Mouse (Mus musculus) testis, postnatal 10 days (tissue): ENCODE measurements at regions not wholly inside any gene's neighbourhood (a gene's known extent, or its start where the extent isn't known, plus 50 kb on each side); places are given as distances from the start of the nearest gene placed in this dataset.

Experiments
- DNase-seq: peaks from one replicate; pipeline ENCODE4 v3.0.0; 2021; ENCODE audit warnings: low spot score

DNA sequence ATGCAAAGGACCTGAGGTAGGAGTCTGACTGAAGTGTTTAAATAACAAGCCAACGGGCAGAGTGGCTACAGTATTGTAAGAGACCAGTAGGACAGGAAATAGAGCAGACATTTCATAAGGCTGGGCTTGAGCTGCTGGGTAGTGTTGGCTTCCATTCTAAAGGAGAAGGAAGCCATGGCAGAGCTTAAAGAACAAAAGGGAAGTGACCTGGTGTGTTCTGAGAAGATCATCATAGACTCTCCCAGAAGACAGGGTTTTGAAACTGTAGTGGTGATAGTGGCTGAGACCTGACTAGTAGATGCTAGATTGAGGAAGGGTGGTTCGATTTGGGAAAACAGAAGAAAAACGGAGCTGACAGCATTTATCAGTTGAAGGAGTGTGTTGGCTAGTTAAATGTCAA, 514.1 kb upstream of the Zfp462 start:
- no peak for DNase-seq

DNA sequence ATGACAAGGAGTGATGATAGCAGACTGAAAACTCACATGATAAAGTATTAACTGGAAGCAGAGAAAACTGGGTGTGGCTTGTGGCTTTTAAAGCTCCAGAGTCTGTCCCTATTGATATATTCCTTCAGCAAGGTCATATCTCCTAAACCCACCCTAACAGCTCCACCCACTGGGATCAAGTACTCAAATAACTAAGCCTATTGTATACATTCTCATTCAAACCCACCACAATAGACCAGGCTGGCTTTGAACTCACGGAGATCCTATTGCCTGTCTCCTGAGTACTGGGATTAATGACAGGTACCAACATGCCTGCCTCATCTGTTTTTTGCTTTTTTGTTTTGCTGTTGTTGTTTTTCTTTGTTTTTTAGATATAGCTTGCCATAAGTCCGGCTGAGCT, 484.3 kb upstream of the Zfp462 start:
- no peak for DNase-seq

DNA sequence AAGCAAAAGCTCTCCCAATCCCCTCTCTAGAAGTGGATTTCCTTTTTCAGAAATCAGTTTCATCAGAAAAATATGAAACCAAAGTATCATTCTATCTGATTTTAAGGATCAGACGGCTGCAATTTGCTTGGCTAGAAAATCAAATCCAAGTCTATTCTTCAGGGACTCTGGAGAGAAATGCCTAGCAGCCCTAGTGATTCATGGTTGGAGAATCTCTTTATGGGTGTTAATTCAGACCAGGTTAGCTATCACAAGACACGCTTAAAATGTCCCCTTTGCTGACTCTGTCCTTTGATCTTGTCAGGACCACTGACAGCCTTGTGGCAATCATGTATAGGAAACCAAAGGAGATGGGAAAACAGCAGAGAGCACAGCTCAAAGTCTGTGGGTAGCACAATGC, 475.7 kb upstream of the Zfp462 start:
- DNase-seq: no peak

DNA sequence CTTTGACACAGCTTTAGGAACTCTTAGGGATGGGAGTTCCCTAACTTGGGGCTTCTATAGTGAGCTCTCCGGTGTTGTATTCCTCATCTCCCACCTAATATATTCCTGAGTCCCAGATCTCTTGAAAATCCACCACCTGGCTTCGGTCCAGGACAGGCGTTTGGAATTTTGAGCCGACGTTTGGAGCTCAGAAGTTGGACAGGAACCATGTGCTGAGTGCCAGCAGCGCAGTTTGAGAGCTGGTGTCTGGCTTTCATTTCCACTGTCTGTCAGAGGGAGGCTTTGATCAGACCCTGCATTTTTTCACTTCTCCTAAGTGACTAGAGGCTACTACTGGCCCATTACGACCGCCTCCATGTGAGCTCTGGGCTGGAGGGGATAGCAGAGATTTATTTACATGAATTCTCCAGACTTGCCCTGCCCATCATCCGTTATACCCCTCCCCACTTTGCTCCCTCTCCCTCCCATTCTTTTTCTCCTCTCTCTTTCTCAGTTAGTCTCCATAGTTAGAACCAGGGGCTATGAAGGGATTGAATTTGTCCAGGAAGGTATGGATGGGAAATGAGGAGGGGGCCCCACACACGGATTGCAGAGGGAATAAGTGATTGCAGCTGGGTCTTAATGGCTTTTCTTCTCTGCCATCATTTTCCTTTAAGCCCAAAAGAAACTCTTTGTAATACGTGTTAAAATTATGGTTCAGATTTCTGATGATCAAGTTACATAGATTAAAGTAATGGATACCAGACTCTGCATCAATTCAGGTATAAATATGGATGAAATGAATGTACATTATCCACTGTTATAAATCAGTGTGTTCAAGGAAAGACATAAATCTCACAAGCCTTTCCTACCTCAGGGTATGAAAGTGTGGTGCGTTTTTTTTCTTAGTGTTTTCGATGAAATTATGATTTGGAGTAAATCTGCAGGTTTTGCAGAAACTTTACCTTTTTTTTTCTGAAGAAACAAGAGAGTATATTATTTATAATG, 474.5 kb upstream of the Zfp462 start:
- DNase-seq: peak; percentile 49

DNA sequence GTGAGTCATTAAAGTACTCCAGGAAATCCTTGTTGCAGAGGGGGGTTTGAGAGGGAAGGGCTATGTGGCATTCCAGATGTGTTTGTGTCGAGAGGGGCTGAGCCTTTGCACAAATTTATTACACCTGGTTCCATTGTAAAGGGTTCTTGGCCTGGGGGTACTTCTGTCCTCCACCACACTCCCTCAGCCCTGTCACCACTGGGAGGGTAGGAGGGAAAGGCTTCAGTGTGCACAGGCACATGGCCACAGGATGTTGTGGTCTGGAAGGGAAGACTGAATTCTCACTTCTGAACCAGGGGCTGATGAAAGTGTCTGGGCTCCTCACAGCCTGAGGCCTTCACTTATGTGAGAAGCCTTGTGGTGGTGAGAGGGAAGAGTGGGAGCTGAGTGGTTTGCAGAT, 473.8 kb upstream of the Zfp462 start:
- no peak for DNase-seq

DNA sequence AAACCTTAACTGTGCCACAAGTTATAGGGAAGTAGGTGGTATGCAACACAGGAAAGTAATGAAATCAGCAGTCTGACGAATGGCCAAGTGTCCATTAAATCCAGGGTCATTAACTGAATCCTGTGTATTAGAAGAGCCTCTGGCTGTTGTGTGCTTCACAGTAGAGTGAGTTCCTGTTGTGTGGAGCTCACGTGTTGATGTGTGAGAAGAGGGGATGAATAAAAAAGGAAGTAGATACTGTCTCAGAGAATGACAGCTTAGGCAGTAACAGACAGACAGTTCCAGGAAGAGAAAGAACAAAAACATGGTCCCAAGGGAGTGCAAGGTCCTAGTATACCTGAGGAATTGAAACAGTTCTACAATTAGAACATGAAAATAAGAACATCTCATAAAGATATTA, 463.1 kb upstream of the Zfp462 start:
- DNase-seq: no peak

DNA sequence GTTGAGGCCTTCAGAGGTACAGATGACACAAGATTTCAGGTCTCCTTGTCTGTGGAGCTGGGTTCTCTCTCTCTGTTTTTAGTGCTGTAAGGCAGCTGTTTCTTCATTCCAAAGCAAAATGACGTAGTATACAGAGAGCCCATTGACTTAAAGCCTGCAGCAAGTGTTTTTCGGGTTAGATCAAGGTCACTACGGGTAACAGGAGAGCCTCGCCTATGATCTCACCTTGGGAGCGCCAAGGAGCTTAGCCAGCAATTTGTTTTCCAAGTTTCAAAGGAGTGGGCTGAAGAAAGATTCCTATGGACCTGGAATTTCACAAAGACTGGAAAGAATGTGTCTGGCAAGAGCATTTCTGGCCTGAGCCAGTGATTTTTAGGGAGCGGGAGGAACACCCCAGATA, 451.8 kb upstream of the Zfp462 start:
- no peak for DNase-seq

DNA sequence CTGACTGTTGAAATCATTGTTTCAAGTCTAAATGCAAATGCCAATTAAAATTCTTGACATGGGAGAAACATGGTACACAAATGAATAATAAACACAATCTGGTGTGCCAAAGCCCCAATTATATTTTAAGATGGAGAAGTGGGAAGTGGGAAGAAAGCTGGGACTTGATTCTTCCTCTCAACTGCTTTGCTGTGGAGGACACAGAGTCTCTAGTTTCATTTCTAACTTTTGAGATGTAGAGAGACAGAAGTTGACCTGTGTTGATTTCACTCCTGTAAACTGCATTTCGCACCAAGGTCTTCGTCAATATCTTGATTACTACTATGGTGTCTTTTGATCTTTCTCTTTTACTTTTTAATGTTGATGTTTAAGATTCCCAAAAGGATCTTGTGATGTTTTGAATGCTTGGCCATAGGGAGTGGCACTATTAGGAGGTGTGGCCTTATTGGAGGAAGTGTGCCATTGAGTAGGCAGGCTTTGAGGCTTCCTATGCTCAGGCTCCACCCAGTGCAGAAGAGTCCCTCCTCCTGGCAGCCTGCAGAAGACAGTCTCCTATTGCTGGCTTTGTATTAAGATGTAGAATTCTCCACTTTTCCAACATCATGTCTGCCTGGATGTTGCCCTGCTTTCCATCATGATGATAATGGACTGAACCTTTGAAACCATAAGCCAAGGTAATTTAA, 447.4 kb upstream of the Zfp462 start:
- no peak for DNase-seq

DNA sequence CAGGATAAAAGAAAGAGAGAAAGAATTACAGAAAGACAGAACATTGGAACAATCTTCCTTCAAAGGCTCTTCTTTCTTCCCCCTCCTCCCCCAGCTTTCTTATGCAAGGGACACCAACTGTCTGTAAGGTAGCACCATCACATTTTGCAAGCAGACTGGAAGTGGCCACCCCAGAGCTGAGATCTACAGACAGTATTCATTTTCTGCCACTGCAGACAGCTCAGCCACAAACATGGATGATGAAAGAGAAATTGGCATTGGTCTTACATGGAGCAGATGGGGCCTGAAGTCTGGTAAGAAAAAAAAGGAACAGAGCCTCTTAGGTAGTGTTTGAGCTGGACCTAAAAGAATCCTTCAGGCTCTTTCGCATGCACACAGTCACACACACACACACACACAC, 428.9 kb upstream of the Zfp462 start:
- no peak for DNase-seq

DNA sequence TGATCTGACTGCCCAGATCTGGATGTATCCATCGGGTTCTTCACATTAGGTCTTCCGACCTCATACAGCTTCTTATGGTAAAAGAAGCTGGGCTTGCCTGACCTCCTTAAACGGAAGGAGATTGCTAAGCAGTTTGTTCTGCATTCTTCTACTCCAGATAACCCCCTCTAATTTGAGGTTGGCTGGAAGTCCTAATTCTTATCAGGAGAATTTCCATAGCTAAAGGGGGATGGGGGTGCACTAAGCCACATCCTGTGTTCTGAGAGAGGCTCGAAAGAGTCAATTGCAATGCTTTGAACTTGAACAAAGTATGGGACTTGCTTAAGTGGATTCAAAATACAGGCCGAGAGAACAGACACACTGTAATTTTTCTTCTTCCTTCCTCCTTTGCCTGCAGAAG, 421.6 kb upstream of the Zfp462 start:
- no peak for DNase-seq

DNA sequence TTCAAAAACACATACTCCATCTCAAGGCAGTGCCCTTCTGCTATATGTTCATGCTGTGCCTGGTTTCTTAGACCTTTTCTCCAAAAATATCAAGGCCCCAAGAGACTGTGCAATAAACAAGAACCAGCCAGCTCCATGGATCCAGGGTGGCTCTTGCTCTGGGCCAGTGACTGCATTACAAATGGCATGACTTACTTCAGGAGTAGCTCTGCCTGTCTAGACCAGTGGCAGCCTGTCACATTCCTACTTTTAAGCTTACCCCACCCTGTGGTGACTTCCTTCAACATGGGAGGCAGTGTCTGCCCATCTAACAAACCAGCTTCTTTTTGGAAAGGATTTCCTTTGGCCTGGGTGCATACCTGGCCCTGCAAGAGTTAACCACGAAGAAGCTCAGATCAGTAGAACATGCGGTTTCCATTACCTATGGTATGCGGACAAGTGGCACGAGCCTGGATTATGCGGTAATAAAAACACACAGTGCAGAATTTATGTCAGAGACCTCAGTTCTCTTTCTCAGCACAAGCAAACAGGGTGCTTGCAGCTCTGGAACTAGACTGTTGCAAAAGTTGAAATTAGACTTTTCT, 418.8 kb upstream of the Zfp462 start:
- DNase-seq: no peak

DNA sequence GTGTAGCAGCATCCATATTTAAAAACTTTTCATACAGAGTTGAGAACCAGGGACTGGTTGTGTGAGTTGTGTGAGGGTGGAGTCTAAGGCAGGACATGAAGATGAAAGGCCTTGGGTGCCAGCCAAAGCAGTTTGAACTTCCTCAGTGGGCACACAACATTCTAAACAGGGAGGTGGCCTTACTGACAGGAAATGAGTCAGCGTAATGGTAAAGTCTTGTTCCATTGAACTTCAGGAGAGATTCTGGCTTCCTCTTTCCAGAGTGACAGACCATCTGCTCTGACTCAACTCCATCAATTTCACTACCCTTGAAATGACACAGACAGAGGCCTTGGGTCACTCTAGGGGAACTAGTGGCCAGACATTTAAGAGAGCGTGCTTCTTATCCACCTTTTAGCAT, 417.2 kb upstream of the Zfp462 start:
- no peak for DNase-seq

DNA sequence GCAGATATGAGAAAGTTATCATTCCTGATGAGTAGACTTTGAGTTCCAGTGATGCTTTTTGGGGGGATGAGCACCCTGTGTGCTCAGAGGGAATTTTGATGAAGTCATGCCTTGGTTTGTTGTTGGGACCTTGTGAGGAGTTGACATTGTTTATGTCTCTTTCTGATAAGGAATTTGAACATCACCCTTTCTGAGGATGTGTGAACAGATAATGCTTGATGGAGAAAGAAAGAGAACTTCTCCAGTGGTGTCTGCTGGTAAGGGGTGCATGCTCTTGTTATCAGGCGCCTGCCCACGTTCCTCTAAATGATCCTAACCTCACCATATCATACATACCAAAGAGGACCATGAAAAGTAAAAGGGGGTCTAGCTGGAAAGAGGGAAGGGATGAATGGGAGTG, 413.1 kb upstream of the Zfp462 start:
- DNase-seq: no peak

DNA sequence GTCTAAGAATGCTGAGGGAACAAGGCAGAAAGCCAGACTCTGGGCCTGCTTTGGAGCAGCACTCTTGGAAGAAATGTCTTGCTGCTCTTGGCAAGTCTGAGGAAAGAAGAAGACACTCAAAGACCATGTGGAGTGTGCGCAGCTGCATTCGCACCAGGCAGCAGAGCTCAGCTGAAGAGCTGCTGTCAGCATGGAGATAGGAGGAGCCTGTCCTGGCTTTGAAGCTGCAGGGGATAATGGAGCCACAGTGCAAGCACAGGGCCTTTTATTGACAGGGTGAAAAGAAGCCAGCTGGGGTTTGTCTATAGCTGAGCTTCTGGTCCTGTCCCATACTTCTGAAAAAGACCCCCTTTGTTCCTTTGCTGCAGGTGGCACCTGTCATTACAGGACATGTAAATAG, 411.0 kb upstream of the Zfp462 start:
- no peak for DNase-seq

DNA sequence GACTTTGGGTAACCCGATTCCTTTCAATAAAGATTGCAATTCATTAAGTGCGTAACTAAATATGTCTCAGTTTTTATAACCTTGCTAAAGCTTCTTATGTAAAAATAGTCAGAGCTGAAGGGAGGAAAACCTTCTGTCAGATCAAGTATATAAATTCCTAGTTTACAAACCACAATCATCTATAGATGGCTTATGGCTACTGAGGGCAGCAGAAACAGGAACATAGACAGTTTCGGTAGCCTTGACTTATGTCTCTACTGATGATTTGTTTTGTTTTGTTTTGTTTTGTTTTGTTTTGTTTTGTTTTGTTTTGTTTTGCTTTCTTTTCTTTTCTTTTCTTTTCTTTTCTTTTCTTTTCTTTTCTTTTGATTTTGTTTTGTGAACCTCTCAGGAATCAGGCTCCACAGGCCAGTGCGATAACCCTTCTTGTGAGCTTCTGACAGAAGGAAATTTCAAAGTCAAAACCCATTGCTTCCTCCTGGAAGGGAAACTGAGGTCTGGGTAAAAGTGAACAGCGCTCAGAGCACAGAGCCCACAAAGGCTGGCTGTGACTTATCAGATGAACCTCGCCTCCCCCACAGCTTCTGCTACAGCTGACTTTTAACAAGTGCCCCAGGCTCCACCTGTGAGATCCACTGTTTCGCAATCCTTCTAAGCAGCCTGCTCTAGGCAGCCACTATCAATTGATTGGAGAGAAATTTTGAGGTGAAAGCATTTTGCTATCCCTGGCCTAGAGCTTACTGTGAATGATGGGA, 391.8 kb upstream of the Zfp462 start:
- DNase-seq: no peak

DNA sequence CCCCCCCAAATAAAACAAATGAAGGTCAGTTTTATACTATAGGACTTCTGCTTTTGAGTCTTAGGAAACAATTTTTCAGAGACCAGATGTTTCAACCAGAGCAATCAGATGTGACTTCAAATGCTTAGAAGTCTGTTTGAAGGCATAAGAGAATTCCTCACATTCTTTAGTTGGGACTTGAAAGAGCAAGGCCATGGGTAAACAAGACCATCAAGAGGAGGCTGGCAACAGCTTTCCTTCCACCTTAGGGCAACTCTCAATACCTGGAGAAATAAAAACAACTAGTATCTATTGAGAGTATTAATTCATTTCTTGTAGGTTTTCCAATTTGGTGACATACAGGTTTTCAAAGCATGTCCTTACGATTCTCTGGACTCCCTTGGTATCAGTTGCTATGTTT, 381.8 kb upstream of the Zfp462 start:
- no peak for DNase-seq

DNA sequence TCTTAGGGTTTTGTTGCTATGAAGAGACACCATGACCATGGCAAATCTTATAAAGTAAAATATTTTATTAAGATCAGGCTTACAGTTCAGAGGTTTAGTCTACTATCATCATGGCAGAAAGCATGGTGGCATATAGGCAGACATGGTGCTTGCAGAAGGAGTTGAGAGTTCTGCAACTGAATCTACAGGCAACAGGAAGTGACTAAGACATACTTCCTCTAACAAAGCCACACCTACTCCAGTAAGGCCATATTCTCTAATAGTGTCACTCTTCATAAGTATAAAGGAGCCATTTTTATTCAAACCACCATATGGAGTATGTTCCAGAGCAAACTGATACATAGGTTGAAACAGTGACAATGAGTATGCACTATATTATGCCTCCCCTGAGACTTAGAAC, 371.7 kb upstream of the Zfp462 start:
- no peak for DNase-seq

DNA sequence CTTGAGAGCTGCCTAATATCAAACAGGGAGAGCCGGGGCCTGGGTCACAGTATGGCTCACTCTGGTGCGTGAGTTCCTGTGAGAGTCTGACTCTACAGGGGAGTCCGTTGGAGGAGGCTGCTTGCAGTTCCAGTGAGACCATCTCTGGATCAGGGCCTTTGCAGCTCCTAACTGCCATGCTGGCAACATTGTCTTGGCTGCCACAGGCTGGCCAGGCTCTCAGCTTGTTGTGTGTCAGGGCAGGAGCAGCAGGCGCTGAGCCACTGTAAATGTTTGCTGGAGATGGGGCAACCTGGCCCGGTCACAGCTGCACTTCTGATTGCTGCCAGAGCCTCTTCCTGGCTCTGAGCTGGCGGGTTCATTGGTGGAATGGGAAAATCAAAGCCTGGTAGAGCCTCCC, 357.7 kb upstream of the Zfp462 start:
- no peak for DNase-seq

DNA sequence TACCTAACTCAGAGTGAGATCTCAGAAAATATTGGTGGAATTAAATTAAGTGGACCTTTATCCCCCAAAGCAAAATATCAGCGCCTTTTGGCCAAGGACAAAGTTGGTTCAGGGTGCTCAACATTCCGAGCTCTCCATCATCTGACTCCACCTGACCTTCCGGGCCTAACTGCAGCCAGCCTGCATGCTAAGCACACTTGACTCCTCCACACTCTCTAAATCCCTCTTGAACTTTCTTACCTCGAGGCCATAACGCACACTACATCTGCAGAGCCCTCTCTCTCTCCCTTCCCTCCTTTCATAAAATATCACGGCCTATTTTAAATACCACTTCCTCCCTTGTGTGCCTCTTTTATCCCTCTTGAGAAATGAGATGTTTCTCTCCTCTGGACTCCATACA, 356.1 kb upstream of the Zfp462 start:
- DNase-seq: no peak

DNA sequence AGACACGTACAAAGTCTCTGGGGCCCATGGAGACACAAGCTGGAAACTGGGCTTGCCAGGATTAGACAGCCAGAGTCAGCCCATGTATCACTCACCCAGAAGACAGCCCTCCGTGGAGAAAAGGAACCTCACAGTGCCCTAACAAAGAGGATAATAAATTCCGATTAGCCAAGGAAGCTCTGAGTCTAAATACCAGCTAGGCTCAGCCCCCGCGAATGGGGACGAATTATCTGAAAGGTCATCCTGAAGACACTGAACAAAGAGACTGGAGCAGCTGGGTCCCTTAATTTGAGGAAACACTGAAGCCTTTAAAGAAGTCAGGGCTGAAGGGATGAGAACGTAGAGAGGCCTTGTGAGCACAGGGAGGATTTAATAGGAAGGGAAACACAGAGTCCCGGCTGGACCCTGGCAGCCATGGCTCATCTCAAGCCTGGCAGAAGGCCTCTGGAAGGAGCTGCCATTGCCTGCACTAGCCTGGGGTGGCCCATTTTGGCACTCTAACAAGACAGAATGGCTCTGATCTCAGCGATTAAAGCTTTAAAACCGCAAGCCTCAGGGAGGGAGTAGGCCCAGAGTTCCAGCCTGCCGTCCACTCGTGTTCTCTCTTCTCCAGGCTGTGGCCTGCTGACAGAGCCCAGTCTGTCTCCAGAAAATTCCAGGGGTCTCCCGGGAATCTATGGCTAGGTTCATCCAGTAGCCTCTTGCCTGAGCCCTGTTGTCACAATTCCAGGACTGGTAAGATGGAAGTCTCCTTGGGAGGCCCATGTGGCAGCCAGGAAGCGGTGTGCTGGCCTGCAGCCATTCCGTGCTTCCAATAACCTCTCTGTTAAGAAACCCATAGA, 343.0 kb upstream of the Zfp462 start:
- no peak for DNase-seq

DNA sequence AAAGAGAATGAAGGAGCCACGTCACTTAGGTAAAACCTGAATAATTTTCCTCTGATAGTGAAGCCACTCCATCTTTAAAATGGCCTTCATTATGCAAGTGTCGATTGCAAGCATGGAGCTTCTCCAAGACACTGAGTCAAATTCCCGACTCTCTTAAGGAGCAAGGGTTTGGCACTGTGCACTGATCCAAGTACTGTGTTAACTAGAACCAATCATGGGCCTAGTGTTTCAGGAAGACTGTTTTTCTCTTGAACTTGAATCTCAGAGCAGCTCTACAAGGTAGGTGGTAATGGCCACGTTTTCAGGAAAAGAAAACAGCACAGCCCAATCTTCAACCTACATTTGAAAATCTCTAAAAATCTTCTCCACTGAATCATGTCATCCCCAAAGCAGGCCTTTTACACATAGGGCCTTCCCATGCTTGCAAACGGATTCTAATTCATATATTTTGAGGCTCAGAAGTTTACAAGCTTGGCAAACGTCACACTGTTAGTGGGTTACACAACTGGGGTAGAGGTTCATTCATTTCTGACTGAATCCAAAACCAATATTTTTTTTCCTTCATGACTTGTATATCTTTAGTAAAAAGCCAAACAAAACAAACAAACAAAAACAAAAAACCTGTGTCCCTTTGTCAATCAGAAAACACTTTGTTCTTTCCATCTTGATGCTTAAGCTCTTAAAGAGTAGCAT, 342.2 kb upstream of the Zfp462 start:
- no peak for DNase-seq
